Mouse (Mus musculus): ENCODE data around the gene Ints7.
A peak's percentile ranks its signal among the peaks of the same experiment; 100 is the strongest.

Gene Ints7

DNA sequence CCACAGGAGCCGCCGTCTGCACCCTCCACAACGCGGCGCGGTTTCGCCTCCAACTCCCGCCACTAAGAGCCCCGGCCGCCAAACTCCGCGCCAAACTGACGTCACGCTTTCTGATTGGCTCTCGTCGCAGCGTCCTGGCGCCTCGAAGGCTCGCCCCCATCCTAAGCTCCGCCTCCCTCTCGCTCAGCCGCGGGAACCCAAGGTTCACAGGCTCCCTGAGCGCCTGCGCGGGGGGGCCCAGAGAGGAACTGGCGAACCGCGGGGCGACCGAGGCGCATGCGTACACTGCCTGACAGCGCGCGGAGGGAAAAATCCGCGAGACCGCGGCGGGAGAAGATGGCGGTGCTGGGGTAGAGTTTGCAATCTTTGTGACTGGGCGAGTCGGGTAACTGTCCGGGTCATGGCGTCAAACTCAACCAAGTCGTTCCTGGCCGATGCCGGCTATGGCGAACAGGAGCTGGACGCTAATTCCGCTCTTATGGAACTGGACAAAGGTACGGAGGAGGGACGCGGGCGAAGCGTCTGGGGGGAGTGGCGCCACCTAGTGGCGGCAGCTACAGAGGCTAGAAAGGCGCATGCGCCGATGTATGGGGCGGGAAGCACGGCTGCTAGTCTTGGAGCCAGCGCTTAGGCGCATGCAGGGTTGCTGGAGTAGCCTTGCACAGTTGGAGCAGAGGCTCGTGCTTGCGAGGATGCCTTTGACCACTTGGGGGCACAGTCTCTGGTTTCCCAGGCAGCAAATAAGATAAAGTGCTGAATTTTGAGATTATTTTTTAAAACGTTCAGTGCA lies at the start of gene Ints7, which contains the start of gene Dtl:
Gene Ints7, plus strand, starts transcription at position 179 of the 790 bp plus-strand sequence.
Gene Dtl, minus strand, starts transcription at position 87 of the 790 bp plus-strand sequence.
- peak; percentile 100 for DNase-seq (ENCODE audit: low read depth, low spot score)

DNA sequence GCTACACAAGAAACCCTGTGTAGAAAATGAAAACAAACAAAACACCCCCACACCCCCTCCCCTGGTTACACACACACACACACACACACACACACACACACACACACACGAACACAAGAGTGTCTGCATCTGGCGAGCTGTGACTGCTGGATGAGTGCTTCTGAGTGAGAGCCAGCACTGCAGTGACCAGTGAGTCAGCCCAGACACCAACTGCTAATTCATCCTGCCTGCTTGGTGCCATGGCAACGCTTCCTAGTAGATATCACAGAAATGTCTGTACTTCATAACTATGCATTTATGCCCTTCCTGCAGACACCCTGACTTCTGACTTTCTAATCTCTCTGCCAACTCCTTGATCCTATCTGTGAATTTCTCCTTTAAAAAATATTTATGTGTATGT lies 48.3 kb upstream of the Ints7 start:
- no peak for DNase-seq (ENCODE audit: low read depth, low spot score)

GRCm38 (mm10) chr1:191527921-191528612 lies 47.4 kb upstream of the Ints7 start:
- no peak for DNase-seq (ENCODE audit: low read depth, low spot score)

DNA sequence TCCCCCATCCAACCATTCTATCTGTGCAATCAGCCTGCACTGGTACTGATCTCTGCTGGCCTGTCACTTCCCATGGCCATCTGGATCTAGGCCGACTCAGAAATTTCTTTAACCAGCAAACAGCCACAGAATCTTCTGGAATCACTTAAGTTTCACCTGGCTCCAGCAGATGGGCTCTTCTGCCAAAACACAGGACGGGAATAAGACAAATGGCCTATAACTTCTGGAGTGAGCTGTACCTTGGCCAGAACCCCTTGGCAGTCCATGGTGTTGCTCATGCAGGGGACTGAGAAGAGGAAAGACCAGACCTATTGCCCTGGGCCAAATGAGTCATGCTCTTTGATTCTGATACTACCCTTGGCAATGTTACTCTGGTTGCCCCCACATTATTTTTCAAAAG lies 46.0 kb upstream of the Ints7 start:
- no peak for DNase-seq (ENCODE audit: low read depth, low spot score)

GRCm38 (mm10) chr1:191531023-191531422 lies 44.4 kb upstream of the Ints7 start:
- DNase-seq (ENCODE audit: low read depth, low spot score) = no peak

- DNase-seq (ENCODE audit: low read depth, low spot score) = no peak
Measured at GRCm38 (mm10) chr1:191534896-191535295, 40.5 kb upstream of the Ints7 start.

DNA sequence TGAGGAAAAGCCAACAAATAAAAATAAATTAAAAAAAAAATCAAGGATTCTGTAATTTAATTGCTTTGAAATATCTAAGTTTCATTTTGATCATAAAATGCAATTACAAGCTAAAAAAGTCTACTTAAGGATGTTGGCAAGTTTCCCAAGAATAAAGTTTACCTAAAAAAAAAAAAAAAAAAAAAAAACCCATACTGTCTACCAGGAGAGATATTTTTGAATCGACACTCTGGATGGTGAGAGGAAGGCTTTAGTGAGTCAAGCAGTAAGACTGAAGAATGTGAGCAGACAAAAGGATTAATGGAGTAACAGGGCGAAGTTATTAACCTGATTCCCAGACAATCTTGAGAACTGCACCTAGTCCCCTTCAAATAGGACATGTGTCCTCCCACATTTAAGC lies 35.1 kb upstream of the Ints7 start:
- no peak for DNase-seq (ENCODE audit: low read depth, low spot score)

GRCm38 (mm10) chr1:191541014-191541413 lies 34.4 kb upstream of the Ints7 start:
- no peak for DNase-seq (ENCODE audit: low read depth, low spot score)

- no peak for DNase-seq (ENCODE audit: low read depth, low spot score)
Measured at GRCm38 (mm10) chr1:191541619-191542018, 33.8 kb upstream of the Ints7 start.

DNA sequence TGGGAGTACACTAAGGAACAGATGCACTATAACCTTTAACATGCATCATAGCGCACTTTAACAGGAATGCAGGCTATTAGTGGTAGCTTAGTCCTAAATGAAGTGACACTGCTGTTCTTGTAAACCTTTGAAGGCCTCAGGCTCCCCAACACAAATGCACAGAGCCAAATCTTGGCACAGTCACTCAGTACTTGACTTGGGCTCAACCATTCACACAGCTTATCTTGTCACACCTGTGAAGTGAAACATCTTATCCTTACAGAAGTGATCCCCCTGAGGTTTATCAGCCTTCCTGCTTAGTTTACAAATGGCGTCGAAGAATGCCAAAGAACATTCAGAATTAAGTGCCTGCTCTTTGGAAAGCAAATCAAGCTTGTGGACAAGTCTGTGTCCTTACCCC lies 31.7 kb upstream of the Ints7 start:
- DNase-seq (ENCODE audit: low read depth, low spot score) = no peak

- DNase-seq (ENCODE audit: low read depth, low spot score) = no peak
Measured at GRCm38 (mm10) chr1:191550786-191551185, 24.6 kb upstream of the Ints7 start.

- no peak for DNase-seq (ENCODE audit: low read depth, low spot score)
Measured at GRCm38 (mm10) chr1:191557109-191557508, 18.3 kb upstream of the Ints7 start.

- no peak for DNase-seq (ENCODE audit: low read depth, low spot score)
Measured at GRCm38 (mm10) chr1:191559779-191560178, 15.7 kb upstream of the Ints7 start.

GRCm38 (mm10) chr1:191562823-191563365 lies 12.5 kb upstream of the Ints7 start:
- DNase-seq (ENCODE audit: low read depth, low spot score) = peak; percentile 73

GRCm38 (mm10) chr1:191567859-191568258 lies 7.6 kb upstream of the Ints7 start:
- DNase-seq (ENCODE audit: low read depth, low spot score) = no peak

DNA sequence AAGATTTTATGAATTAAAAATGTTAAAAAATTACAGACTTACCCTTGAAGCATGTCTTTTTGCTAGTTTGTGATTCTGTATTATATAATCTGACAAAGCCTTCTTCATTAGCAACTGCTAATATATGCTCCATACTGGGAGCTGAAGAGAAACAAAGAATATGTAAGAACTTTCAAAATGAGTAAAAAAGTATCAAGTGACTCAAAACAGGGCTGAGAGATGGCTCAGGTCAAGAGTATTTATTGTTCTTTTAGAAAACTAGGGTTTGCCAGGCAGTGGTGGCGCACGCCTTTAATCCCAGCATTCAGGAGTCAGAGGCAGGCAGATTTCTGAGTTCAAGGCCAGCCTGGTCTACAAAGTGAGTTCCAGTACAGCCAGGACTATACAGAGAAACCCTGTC lies 5.8 kb upstream of the Ints7 start:
- DNase-seq (ENCODE audit: low read depth, low spot score) = no peak

- no peak for DNase-seq (ENCODE audit: low read depth, low spot score)
Measured at GRCm38 (mm10) chr1:191570415-191570814, 5.0 kb upstream of the Ints7 start.

- DNase-seq (ENCODE audit: low read depth, low spot score) = peak; percentile 39
Measured at GRCm38 (mm10) chr1:191573906-191574639, 1.4 kb upstream of the Ints7 start.

DNA sequence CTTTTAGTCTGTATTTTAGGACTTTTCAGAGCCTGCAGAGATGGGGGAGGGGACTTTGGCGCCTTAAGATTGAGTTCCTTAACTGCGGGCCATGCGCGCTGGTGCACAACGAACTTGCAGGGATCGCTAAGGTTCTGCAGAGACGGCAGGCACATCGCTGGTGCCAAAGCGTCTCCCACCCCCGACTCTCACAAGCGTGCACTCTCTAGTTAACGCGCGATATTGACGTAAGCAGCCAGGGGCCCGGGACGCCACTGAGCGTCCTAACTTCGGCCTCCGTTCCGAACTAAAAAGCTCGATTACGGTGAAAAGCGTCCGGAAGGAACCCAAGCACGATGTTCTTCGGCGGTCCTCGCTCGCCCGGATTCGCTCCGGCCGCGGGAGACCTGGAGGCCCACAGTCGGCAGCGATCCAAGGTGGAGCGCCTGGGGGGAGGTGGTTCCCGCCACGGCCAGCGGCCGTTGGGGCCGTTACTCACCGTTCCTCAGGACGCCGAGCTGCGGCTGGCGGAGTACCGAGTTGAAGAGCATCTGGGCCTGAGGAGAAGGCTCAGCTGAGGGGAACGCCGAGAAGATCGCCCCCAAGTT lies 472 bp upstream of the Ints7 start:
- peak; percentile 80 for DNase-seq (ENCODE audit: low read depth, low spot score)

DNA sequence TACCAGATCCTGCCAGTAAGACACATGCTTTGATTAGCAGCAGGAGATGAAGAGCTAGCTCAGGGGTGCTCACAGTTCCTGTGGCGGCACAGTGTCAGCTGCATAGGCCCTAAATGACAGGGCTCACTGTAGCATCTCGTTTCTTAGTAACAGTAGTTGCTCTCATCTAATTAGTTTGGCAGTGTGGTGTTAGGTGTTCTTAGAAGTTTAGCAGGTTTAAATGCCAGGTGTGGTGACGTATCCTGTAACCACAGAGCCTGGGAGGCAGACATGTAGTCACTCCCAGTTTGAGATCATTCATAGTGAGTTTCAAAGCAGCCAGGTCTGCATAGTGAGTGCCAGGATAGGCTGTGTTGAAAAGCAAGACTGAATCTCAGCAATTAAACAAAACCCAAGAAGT lies 4.1 kb downstream of the Ints7 start:
- DNase-seq (ENCODE audit: low read depth, low spot score) = peak; percentile 68

DNA sequence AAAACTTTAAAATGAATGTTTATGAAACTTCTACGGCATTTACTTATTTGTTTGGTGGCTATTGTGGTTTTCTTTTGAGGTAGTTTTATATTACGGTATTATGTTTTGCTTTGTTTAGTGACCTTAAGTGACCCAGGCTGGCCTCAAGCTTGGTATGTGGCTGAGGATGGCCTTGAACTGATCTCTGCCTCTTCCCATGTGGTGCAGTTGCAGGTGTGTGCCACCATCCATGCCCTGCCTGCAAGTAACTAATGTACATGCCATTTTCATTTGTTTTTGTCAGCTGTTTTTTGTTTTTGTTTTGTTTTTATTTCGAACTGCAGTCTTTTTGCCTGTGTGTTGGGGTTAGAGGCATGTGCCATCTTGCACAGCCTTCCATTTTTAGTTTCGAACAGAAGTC lies 6.2 kb downstream of the Ints7 start:
- DNase-seq (ENCODE audit: low read depth, low spot score) = no peak

GRCm38 (mm10) chr1:191583836-191584235 lies 8.4 kb downstream of the Ints7 start:
- DNase-seq (ENCODE audit: low read depth, low spot score) = no peak
